Mouse (Mus musculus): ENCODE measurements around the gene Adcy5. TPM values are rescaled to one million over a fixed set of nuclear protein-coding genes. Genes with fewer than 3 reads are reported as not detected.

The Adcy5 gene
- polyA plus RNA-seq, 1 experiment from 2014 or later = 0.52 TPM

- H3K4me2 ChIP-seq = no peak overlapping the region
- no peaks in the 10 kb centered on the region for H3K27me3 ChIP-seq (replicated peaks; ENCODE audit: control insufficient read depth, insufficient read depth, low read length)
- no peak overlapping the region for H3K9ac ChIP-seq (ENCODE audit: low read depth, low read length)
- no peak overlapping the region for H3K4me3 ChIP-seq (ENCODE audit: low read depth, low read length)
- ATAC-seq (replicated peaks; ENCODE audit: low FRiP score) (no peak), DNase-seq (ENCODE audit: low spot score) (no peak)
- H3K9me3 ChIP-seq (ENCODE audit: control insufficient read depth, low read length) = no peaks in the 10 kb centered on the region
- no peaks in the 10 kb centered on the region for H3K4me1 ChIP-seq (replicated peaks; ENCODE audit: control insufficient read depth, insufficient read depth, low read length)
- H3K27ac ChIP-seq (ENCODE audit: low read depth, low read length) = no peak overlapping the region
- H3K36me3 ChIP-seq (ENCODE audit: control insufficient read depth, insufficient read depth, low read length) = no peaks in the 10 kb centered on the region
- 58% methylated on average over 14 of the region's 14 CpGs for WGBS
Observed at GRCm38 (mm10) chr16:35224716-35225115, 70.0 kb downstream of the Adcy5 start.

DNA sequence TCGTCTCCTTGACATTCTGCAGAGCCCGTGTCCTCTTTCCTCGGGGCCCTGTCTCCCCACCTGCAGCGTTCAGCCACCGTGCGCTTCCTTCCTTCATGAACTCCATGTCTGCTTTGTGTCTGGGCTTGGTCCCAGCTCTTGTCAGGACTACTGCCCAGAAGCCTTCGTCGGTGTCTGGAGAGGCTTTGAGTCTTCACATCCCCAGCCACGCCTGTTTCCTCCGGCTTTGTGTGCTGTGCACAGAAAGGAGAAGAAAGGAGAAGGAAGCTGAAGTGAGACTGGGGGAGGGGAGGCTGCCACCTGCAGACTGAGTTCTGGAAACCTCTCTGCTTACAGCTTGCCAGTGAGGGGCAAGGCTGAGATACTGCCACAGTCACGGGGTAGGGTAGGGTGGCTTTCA is 74.9 kb downstream of the Adcy5 start:
- Histone ChIP-seq H3K27ac (ENCODE audit: low read depth, low read length) (no peak overlapping the region), H3K9me3 (ENCODE audit: control insufficient read depth, low read length) (no peaks in the 10 kb centered on the region), H3K4me3 (ENCODE audit: low read depth, low read length) (no peak overlapping the region), H3K9ac (ENCODE audit: low read depth, low read length) (no peak overlapping the region), H3K27me3 (replicated peaks; ENCODE audit: control insufficient read depth, insufficient read depth, low read length) (0 out of 2 replicates have a peak, but pooled peaks cover 4% of the 10 kb centered on the region), H3K4me1 (replicated peaks; ENCODE audit: control insufficient read depth, insufficient read depth, low read length) (no peaks in the 10 kb centered on the region), H3K4me2 (no peak overlapping the region), H3K36me3 (ENCODE audit: control insufficient read depth, insufficient read depth, low read length) (no peaks in the 10 kb centered on the region)
- no peak for DNase-seq (ENCODE audit: low spot score)
- ATAC-seq (replicated peaks; ENCODE audit: low FRiP score) = no peak
- WGBS = 30% methylated on average over 11 of the region's 11 CpGs

DNA sequence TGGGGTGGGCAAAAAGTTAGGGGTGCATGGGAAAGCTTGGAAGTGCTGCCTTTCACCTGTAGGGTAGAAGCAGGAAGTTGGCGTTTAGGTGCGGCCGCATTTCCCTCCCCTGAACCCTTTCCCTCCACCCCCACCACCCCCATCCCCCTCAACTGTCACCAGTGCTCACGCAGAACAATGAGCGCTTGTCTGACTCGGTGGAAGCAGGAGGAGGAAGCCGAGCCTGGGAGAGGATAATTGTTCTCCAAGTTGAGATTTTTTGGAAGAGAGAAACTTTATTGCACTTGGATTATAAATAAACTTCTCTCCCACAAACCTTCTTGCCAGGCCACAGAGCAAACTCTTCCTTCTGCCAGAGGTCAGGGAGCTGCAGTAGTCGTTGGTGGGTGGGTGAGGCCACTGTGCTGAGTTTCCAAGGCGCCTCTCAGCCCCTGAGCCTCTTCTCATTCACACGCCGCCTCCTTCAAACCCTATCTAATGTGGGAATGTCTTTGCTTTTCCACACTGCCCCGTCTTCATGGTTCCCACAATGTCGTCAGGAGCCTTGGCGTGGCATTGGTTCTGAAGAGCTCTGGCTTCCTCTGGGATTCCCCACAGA is 77.6 kb downstream of the Adcy5 start:
- no peak for ATAC-seq (replicated peaks; ENCODE audit: low FRiP score)
- Histone ChIP-seq H3K36me3 (ENCODE audit: control insufficient read depth, insufficient read depth, low read length) (no peaks in the 10 kb centered on the region), H3K4me2 (no peak overlapping the region), H3K27ac (ENCODE audit: low read depth, low read length) (no peak overlapping the region), H3K9me3 (ENCODE audit: control insufficient read depth, low read length) (no peaks in the 10 kb centered on the region), H3K9ac (ENCODE audit: low read depth, low read length) (no peak overlapping the region), H3K27me3 (replicated peaks; ENCODE audit: control insufficient read depth, insufficient read depth, low read length) (0 out of 2 replicates have a peak, but pooled peaks cover 4% of the 10 kb centered on the region), H3K4me1 (replicated peaks; ENCODE audit: control insufficient read depth, insufficient read depth, low read length) (no peaks in the 10 kb centered on the region), H3K4me3 (ENCODE audit: low read depth, low read length) (no peak overlapping the region)
- DNase-seq (ENCODE audit: low spot score) = no peak
- 52% methylated on average over 14 of the region's 14 CpGs for WGBS

DNA sequence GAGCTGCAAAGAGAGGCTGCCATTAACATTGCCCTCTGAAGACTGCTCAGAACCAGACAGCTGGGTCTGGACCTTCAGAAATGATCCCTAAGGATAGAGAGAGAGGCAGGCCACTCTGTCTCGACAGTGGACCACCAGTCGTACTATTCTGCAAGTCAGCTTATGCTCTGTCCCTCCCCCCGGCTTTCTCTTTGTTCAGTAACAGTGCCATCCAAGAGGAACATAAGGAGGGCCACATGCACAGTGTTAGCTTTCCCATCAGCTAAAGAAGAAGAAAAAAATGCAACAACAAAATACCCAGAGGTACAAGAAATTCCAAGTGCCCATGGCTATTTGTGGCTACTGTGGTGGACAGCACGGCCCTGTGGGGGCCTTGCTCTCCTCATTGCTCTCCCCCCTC is 78.7 kb downstream of the Adcy5 start:
- Histone ChIP-seq H3K36me3 (ENCODE audit: control insufficient read depth, insufficient read depth, low read length) (no peaks in the 10 kb centered on the region), H3K4me1 (replicated peaks; ENCODE audit: control insufficient read depth, insufficient read depth, low read length) (no peaks in the 10 kb centered on the region), H3K4me3 (ENCODE audit: low read depth, low read length) (no peak overlapping the region), H3K9me3 (ENCODE audit: control insufficient read depth, low read length) (no peaks in the 10 kb centered on the region), H3K4me2 (no peak overlapping the region), H3K9ac (ENCODE audit: low read depth, low read length) (no peak overlapping the region), H3K27me3 (replicated peaks; ENCODE audit: control insufficient read depth, insufficient read depth, low read length) (0 out of 2 replicates have a peak, but pooled peaks cover 4% of the 10 kb centered on the region), H3K27ac (ENCODE audit: low read depth, low read length) (no peak overlapping the region)
- WGBS = 87% methylated on average over 4 of the region's 4 CpGs
- ATAC-seq (replicated peaks; ENCODE audit: low FRiP score) (no peak), DNase-seq (ENCODE audit: low spot score) (no peak)

- ATAC-seq (replicated peaks; ENCODE audit: low FRiP score) = no peak
- 84% methylated on average over 7 of the region's 7 CpGs for WGBS
Observed at GRCm38 (mm10) chr16:35237091-35237490, 82.4 kb downstream of the Adcy5 start.

GRCm38 (mm10) chr16:35239318-35239965 is 84.8 kb downstream of the Adcy5 start:
- Histone ChIP-seq H3K27me3 (replicated peaks; ENCODE audit: control insufficient read depth, insufficient read depth, low read length) (no peaks in the 10 kb centered on the region), H3K4me3 (ENCODE audit: low read depth, low read length) (no peak overlapping the region), H3K9ac (ENCODE audit: low read depth, low read length) (no peak overlapping the region), H3K4me2 (no peak overlapping the region), H3K27ac (ENCODE audit: low read depth, low read length) (no peak overlapping the region), H3K9me3 (ENCODE audit: control insufficient read depth, low read length) (no peaks in the 10 kb centered on the region), H3K36me3 (ENCODE audit: control insufficient read depth, insufficient read depth, low read length) (no peaks in the 10 kb centered on the region), H3K4me1 (replicated peaks; ENCODE audit: control insufficient read depth, insufficient read depth, low read length) (no peaks in the 10 kb centered on the region)
- DNase-seq (ENCODE audit: low spot score) (no peak), ATAC-seq (replicated peaks; ENCODE audit: low FRiP score) (no peak)
- 67% methylated on average over 12 of the region's 12 CpGs for WGBS

More at GRCm38 (mm10) chr16:35237091-35237490, 82.4 kb downstream of the Adcy5 start:
- H3K4me1 ChIP-seq (replicated peaks; ENCODE audit: control insufficient read depth, insufficient read depth, low read length) = no peaks in the 10 kb centered on the region
- H3K9ac ChIP-seq (ENCODE audit: low read depth, low read length) = no peak overlapping the region
- DNase-seq (ENCODE audit: low spot score) = no peak
- H3K36me3 ChIP-seq (ENCODE audit: control insufficient read depth, insufficient read depth, low read length) = no peaks in the 10 kb centered on the region
- no peak overlapping the region for H3K27ac ChIP-seq (ENCODE audit: low read depth, low read length)
- H3K9me3 ChIP-seq (ENCODE audit: control insufficient read depth, low read length) = no peaks in the 10 kb centered on the region
- H3K4me2 ChIP-seq = no peak overlapping the region
- no peak overlapping the region for H3K4me3 ChIP-seq (ENCODE audit: low read depth, low read length)
- no peaks in the 10 kb centered on the region for H3K27me3 ChIP-seq (replicated peaks; ENCODE audit: control insufficient read depth, insufficient read depth, low read length)

- DNase-seq (ENCODE audit: low spot score) = no peak
- H3K27me3 ChIP-seq (replicated peaks; ENCODE audit: control insufficient read depth, insufficient read depth, low read length) = no peaks in the 10 kb centered on the region
- 77% methylated on average over 4 of the region's 4 CpGs for WGBS
- no peak overlapping the region for H3K4me2 ChIP-seq
- H3K27ac ChIP-seq (ENCODE audit: low read depth, low read length) = no peak overlapping the region
- no peak for ATAC-seq (replicated peaks; ENCODE audit: low FRiP score)
- H3K4me1 ChIP-seq (replicated peaks; ENCODE audit: control insufficient read depth, insufficient read depth, low read length) = no peaks in the 10 kb centered on the region
- H3K36me3 ChIP-seq (ENCODE audit: control insufficient read depth, insufficient read depth, low read length) = no peaks in the 10 kb centered on the region
- no peak overlapping the region for H3K9ac ChIP-seq (ENCODE audit: low read depth, low read length)
- H3K9me3 ChIP-seq (ENCODE audit: control insufficient read depth, low read length) = no peaks in the 10 kb centered on the region
- no peak overlapping the region for H3K4me3 ChIP-seq (ENCODE audit: low read depth, low read length)
Observed at GRCm38 (mm10) chr16:35239966-35240730, 85.5 kb downstream of the Adcy5 start.

DNA sequence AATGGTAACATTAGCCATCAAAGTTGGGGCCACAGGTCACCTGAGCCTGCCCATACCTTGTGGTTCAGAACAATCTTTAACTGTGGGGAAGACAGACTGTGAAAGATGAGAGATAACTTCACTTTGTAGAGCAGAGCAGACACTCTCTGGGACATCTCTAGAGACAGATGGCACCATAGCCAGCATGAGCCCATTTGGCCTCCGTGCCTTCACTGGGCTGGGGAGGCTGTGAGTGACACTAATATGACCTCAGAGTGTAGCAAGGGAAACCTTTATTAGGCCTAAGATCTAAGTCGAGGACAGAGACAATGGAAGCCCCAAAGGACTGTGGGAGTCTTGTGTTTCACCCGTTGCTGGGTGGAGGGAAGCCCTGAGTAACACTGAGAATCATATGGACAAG is 92.7 kb downstream of the Adcy5 start:
- no peak for DNase-seq (ENCODE audit: low spot score)
- no peaks in the 10 kb centered on the region for H3K36me3 ChIP-seq (ENCODE audit: control insufficient read depth, insufficient read depth, low read length)
- H3K27ac ChIP-seq (ENCODE audit: low read depth, low read length) = no peak overlapping the region
- H3K4me3 ChIP-seq (ENCODE audit: low read depth, low read length) = no peak overlapping the region
- no peak overlapping the region for H3K9ac ChIP-seq (ENCODE audit: low read depth, low read length)
- no peaks in the 10 kb centered on the region for H3K4me1 ChIP-seq (replicated peaks; ENCODE audit: control insufficient read depth, insufficient read depth, low read length)
- no peaks in the 10 kb centered on the region for H3K9me3 ChIP-seq (ENCODE audit: control insufficient read depth, low read length)
- WGBS = 72% methylated on average over 3 of the region's 3 CpGs
- ATAC-seq (replicated peaks; ENCODE audit: low FRiP score) = no peak
- no peaks in the 10 kb centered on the region for H3K27me3 ChIP-seq (replicated peaks; ENCODE audit: control insufficient read depth, insufficient read depth, low read length)
- no peak overlapping the region for H3K4me2 ChIP-seq

Data from liver, embryonic 11.5 days (tissue).